Mouse (Mus musculus) embryo, embryonic 10.5 days (tissue): ENCODE measurements at regions not wholly inside any gene's neighbourhood (a gene's known extent, or its start where the extent isn't known, plus 50 kb on each side); places are given as distances from the start of the nearest gene placed in this dataset.
A peak's percentile ranks its signal among the peaks of the same experiment; 100 is the strongest.

Experiments
- DNase-seq: peaks from one replicate; pipeline ENCODE4 v3.0.0-alpha.2; 2015; ENCODE audit warnings: low spot score

GRCm38 (mm10) chr15:60762071-60762470 lies 91.5 kb downstream of the Fam84b start:
- peak; percentile 23 for DNase-seq

GRCm38 (mm10) chr15:60760015-60760437 lies 93.6 kb downstream of the Fam84b start:
- peak; percentile 77 for DNase-seq

DNA sequence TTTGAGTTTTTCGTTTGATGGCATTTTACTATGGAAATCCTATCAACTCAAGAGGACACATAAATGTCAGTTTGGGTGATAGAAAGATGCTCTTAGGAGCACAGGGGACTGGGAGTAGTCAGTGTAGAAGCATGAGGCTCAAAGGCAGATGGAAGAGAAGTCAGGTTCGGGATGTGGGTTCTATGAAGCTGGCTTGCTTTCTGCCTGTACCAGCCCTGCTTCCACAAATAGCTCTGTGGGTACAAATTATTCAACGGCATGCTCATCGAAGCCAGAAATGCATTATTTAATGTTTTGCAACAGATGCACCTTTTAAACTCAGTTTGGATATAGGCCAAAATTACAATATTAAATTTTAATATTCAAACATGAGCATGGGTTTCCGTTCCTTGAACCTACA lies 99.3 kb downstream of the Fam84b start:
- DNase-seq, result no peak

- no peak for DNase-seq
Measured at GRCm38 (mm10) chr15:60739598-60739997, 114.0 kb downstream of the Fam84b start.

DNA sequence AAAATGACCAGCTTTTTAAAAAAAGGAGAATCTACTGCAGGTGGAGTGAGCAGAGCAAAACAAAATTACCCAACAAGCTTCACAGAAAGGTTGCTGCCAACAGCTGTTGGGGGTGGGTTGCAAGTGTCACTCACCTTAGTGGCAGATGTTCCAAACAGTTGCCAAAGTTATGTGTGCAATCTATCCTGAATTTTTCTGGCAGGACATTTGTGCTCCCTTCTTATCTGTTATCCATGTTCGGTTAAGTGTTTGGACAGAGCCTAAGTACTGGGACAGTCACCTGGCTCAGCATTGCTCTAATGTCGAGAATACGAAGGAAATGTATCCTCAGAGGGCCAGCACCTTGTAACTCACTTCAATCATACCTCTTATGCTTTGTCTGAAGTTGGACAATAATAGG lies 115.3 kb downstream of the Fam84b start:
- DNase-seq, result no peak

DNA sequence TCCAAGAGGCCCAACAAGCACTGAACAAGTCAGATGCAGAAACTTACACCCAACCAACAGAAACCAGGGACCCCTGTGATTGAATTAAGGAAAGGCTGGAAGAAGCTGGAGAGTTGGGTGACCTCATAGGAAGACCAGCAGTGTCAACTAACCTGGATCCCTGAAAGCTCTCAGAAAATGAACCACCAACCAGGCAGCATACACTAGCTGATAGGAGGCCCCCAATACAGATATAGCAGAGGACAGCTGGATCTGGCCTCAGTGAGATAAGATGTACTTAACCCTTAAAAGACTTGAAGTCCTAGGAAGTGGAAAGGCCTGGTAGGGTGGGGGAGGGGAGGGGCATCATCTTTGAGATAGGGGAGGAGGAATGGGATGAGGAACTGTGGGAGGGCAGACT lies 121.2 kb downstream of the Fam84b start:
- DNase-seq, result no peak

DNA sequence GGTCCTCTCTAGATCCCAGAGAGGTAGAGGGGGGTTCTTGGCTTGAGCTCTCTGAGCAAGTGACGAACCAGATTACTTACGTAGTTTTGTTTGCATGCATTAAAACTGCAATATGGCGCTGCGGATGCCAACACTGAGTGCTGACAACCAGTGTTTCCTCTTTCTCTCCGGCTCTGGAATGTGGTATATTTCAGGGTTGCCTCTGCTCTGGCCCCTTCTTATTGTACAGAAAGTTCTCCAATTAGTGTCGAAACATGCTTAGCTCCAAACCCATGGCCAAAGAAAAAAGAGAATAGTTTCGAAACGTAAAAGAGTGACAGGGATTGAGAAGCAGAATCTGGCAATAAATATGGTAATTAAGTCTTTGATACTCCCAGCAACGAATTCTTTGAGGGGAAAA lies 124.8 kb downstream of the Fam84b start:
- DNase-seq, result no peak

GRCm38 (mm10) chr15:60728337-60728736 lies 125.2 kb downstream of the Fam84b start:
- no peak for DNase-seq

GRCm38 (mm10) chr15:60719332-60719731 lies 134.2 kb downstream of the Fam84b start:
- DNase-seq, result no peak

DNA sequence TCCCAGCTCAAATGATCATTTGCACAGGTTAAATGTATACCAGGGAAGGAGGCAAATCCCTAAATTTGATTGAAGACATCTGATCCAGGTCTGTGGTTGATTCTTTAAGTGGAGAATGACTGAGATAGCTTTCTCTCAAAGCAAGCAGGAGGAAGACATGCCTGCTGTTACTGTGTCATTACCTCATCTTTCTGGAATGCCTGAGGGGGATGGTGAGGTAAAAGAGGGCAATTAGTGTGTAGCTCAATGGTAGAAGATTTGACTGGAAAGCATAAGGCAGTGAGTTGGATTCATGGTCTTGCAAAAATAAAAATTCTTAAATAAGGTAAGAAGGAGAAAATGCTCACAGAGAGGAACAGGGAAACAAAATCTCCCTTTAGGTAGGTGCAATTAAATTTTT lies 144.9 kb downstream of the Fam84b start:
- DNase-seq, result peak; percentile 79

DNA sequence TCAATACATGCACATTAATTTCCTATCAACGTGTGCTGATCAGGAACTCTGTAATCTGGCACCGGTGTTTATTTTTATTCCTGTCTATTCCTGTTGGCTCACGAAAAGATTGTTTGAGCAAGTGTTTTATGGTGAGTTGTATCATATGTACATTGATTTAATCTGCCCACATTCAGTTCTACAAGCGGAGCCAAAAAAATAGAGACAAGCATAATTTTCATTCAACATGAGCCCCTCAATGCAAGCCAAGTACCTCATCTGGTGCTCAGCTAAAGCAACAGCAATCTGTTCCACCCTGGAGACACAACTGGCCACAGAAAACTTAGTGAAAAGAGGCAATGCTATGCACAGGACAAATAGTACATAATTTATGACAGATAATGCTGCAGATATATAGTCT lies 147.6 kb downstream of the Fam84b start:
- no peak for DNase-seq

DNA sequence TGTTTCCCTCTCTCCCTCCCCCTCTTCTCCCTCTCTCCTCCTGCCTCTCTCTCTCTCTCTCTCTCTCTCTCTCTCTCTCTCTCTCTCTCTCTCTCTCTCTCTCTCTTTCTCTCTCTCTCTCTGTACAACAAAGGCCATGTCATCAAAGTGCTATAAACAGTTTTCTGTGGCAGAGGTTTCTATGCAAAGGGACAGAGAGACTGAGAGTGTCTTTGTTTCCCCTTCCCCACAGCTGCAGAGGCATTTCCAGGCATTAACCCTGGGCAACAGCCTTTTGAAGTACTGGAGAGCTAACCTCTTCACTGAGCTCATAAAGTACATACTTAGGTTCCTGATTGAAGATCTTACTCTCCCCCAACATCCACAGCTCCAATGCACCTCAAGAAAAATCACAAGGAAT lies 152.3 kb downstream of the Fam84b start:
- DNase-seq, result peak; percentile 28

DNA sequence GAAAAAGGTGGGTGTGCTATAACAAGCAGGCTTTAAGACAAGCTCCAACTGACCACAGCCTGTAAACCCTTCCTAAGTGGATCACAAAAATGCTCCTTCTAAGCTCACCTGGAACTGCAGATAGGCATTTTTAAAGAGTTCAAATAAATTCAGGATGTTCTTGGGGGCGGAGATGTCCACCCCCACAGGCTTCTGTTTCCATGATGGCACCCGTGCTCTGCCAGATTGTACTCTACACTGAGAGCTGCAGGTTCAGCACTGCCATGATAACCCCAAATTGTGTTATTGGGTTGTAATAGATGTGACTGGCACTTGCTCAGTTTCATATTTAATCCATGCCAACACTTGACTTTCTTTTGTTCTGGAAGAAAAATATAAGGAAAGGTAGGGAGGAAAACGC lies 158.8 kb downstream of the Fam84b start:
- DNase-seq, result no peak

GRCm38 (mm10) chr15:60693751-60694500 lies 159.7 kb downstream of the Fam84b start:
- DNase-seq, result peak; percentile 65

- DNase-seq, result peak; percentile 23
Measured at GRCm38 (mm10) chr15:60692718-60693597, 160.6 kb downstream of the Fam84b start.

DNA sequence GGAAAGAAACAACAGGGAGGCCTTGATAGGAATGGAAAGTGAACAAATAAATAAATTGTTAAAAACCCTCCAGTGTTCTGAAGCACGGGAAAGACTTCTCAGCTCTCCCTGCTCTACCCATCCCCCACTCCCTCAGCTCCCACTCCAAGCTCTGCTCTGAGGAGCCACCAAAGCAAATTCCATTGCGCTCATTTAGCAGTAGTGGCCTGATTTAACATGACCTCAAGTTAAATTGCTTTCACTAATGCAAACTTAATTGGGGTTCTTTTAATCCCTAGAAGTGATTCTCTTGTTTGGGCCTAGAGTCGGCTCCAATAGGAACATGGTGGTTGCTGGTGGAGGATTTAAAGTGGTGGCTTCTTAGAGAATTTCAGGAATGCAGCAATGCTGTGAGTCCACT lies 161.4 kb downstream of the Fam84b start:
- peak; percentile 47 for DNase-seq

DNA sequence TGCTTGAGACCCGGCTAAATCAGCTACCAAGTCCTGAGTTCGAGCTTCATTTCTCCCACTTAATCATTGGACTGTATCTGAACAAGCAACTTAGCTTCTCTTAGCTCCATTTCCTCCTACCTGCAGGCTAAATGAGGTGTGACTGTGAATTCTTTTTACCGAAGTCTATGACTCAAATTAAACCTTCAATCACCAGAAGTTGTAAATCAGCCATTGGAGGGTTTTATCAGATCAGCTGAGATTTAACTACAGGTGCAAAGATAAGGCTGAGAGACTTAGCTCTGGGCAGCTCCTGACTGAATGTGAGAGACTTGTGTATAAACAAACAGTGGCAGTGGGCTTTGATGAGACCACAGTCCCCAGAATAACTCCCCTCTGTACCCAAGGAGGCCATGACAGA lies 176.2 kb downstream of the Fam84b start:
- no peak for DNase-seq

DNA sequence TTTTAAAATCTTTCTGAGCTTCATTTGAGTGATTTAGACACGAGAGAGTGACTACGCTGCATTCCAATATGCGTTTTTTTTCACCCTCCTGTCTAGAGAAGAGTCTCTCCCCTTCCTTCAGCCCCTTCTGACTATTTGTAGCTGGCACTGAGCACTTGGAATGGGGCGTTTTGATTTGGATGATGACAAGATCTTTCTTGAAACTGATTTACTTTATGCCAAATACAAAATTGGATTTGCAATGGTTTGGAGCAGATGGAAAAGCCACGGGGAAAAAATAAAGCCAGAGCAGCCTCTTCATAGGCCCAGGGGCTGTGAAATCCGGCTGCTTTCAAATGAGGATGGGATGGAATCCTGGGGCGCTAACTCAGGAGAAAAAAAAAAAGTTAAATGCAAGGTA lies 196.0 kb downstream of the Fam84b start:
- DNase-seq, result no peak

DNA sequence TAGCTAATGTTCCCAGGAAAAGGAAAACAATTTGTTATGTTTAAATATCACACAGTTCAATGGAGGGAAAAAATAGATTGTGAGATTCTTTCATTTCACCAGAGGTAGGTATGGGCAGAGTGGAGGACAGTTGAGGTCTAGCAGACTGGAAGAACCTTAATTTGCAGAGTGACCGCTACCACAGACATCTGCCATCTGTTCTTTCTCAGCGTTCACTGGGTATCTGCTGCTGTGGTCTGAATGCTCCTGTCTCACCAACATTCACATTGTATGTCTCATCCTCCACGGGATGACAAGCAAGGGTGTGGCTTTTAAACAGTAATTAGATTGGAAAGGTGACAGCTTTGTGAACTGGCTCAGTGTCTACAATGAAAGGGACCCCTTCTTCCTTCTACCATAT lies 198.5 kb downstream of the Fam84b start:
- DNase-seq, result no peak

GRCm38 (mm10) chr15:60649252-60649651 lies 204.3 kb downstream of the Fam84b start:
- no peak for DNase-seq

DNA sequence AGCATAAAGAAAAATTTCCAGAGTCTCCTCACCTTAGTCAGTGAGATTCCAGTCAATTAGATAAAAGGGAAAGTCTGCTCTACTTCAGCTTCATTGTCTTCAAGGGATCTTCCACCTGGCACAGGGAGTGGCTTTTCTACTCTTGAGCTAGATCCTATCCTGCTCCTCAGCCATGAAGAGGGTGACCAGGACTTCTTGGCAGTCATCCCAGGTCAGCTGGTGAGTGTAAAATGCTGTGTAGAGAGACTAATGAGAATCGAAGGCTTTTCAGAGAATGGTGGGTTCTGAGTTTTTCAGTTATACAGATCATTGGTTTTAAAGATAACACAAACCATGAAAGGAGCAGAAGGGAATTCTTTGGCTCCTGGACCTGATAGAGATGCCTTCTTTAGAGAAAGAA lies 211.8 kb downstream of the Fam84b start:
- DNase-seq, result no peak

GRCm38 (mm10) chr15:60633457-60633850 lies 220.1 kb downstream of the Fam84b start:
- DNase-seq, result no peak

DNA sequence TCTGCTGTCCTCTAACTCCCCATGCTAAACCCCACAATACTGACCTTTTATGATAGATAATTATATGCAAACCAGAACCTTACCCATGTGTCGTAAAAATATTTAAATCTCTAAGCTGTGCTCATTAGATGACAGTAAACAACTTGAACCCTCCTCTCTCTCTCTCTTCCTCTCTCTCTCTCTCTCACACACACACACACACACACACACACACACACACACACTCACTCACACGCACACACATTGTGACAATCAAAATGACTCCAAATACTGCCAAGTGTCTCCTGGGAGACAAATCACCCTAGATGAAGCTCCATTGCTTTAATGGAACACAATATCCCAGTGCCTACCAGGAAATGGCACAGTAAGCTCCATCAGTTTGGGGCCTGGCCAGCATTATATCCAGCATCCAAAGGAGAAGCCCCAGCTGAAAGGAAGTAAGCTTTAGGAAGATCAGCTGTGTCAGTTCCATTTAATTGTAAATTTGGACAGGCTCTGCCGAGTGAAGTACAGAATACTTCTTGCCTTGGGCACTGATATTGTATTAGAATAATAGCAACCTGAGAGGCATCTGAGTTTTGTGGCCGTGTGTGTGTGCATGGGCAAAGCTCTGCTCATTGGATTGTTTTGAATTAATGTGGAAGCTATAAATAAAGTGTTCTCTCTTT lies 220.7 kb downstream of the Fam84b start:
- no peak for DNase-seq
